Mouse (Mus musculus) lung, embryonic 14.5 days (tissue): ENCODE measurements at regions not wholly inside any gene's neighbourhood (a gene's known extent, or its start where the extent isn't known, plus 50 kb on each side); places are given as distances from the start of the nearest gene placed in this dataset.

ENCODE experiments used
- ATAC-seq: fragments of 200-750 bp; cut with Nextera tagmentation; 2 replicates; pipeline ENCODE4 v1.8.0; 2017; ENCODE audit warnings: mild to moderate bottlenecking, moderate TSS enrichment, moderate library complexity; ENCODE audit not compliant: insufficient read depth
- DNase-seq: peaks from one replicate; pipeline ENCODE4 v3.0.0-alpha.2; 2015
- H3K27ac ChIP-seq: fragments of 300-500 bp; sonication (generic); 2 replicates; pipeline ENCODE4 v1.5.1; 2014; ENCODE audit warnings: low read depth, mild to moderate bottlenecking, moderate library complexity
- H3K27me3 ChIP-seq: fragments of 300-500 bp; sonication (generic); 2 replicates; pipeline ENCODE4 v1.6.1; 2014; ENCODE audit warnings: low read length, control low read depth; ENCODE audit not compliant: insufficient read depth
- H3K36me3 ChIP-seq: fragments of 300-500 bp; sonication (generic); 2 replicates; pipeline ENCODE4 v1.6.1; 2014; ENCODE audit warnings: control low read depth; ENCODE audit not compliant: insufficient read depth
- H3K4me1 ChIP-seq: fragments of 300-500 bp; sonication (generic); 2 replicates; pipeline ENCODE4 v1.6.1; 2014; ENCODE audit warnings: antibody characterized with exemption, control low read depth; ENCODE audit not compliant: insufficient read depth
- H3K4me2 ChIP-seq: fragments of 300-500 bp; sonication (generic); 2 replicates; pipeline ENCODE4 v1.6.1; 2014; ENCODE audit warnings: mild to moderate bottlenecking
- H3K4me3 ChIP-seq: fragments of 300-500 bp; sonication (generic); 2 replicates; pipeline ENCODE4 v1.5.1; 2014; ENCODE audit warnings: low read depth, low read length
- H3K9ac ChIP-seq: fragments of 300-500 bp; sonication (generic); 2 replicates; pipeline ENCODE4 v1.6.1; 2014
- H3K9me3 ChIP-seq: fragments of 300-500 bp; sonication (generic); 2 replicates; pipeline ENCODE4 v1.6.1; 2016; ENCODE audit warnings: low read depth, low read length, control low read depth
- CTCF ChIP-seq: IDR thresholded peaks from 2 replicates; pipeline ENCODE4 v1.5.1; 2016; ENCODE audit warnings: antibody characterized with exemption, low read depth
- WGBS: fragments of 180-500 bp; shearing (Covaris S2); extraction: QIAGEN DNeasy Blood & Tissue Kit; methylation state at CpG from one replicate; pipeline ENCODE4 v1.1.7; 2014; 5-methylcytosine and 5-hydroxymethylcytosine counted together

DNA sequence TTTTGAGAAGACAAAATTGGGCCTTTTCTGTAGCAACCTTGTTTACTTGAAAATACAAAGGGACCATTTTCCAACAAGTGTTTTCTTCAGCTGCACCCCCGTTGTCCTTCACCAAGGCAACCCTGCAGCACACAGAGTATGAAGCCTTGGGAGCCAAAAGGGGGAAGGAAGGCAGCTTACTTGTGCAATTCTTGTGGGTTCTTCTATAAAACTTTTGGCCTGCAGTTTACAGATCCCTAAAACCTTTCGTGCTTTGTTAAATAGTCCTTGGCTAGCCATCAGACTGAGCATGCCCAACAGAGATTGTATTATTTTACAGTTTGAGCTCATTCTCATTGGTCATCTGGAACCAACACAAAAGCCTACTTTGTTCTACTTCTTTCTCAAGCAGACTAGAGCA lies 140.6 kb upstream of the H2al1a start:
- no peaks in the 10 kb centered on the region for H3K9me3 ChIP-seq
- ATAC-seq (no peak), DNase-seq (no peak)
- WGBS, result 63% methylated on average over 2 of the region's 2 CpGs
- no peak overlapping the region for H3K4me3 ChIP-seq
- H3K27ac ChIP-seq, result no peak overlapping the region
- H3K9ac ChIP-seq, result no peak overlapping the region
- no peaks in the 10 kb centered on the region for H3K36me3 ChIP-seq
- no peak overlapping the region for H3K4me2 ChIP-seq
- TF ChIP-seq CTCF, result no peak
- H3K27me3 ChIP-seq, result no peaks in the 10 kb centered on the region
- H3K4me1 ChIP-seq, result no peaks in the 10 kb centered on the region

GRCm38 (mm10) chrX:11170416-11170815 lies 128.6 kb upstream of the H2al1a start:
- no peak for TF ChIP-seq CTCF
- DNase-seq (peak; percentile 1), ATAC-seq (no peak)
- H3K36me3 ChIP-seq, result no peaks in the 10 kb centered on the region
- no peak overlapping the region for H3K27ac ChIP-seq
- no peak overlapping the region for H3K4me3 ChIP-seq
- H3K9ac ChIP-seq, result no peak overlapping the region
- no peaks in the 10 kb centered on the region for H3K9me3 ChIP-seq
- H3K27me3 ChIP-seq, result no peaks in the 10 kb centered on the region
- H3K4me2 ChIP-seq, result no peak overlapping the region
- 62% methylated on average over 3 of the region's 3 CpGs for WGBS
- H3K4me1 ChIP-seq, result no peaks in the 10 kb centered on the region

- Histone ChIP-seq H3K27ac (no peak overlapping the region), H3K27me3 (no peaks in the 10 kb centered on the region), H3K4me2 (no peak overlapping the region), H3K4me3 (no peak overlapping the region), H3K9me3 (no peaks in the 10 kb centered on the region), H3K9ac (no peak overlapping the region), H3K36me3 (no peaks in the 10 kb centered on the region), H3K4me1 (no peaks in the 10 kb centered on the region)
- DNase-seq (no peak), ATAC-seq (no peak)
- no peak for TF ChIP-seq CTCF
- 55% methylated on average over 7 of the region's 7 CpGs for WGBS
Observed at GRCm38 (mm10) chrX:11180194-11180816, 118.8 kb upstream of the H2al1a start.

DNA sequence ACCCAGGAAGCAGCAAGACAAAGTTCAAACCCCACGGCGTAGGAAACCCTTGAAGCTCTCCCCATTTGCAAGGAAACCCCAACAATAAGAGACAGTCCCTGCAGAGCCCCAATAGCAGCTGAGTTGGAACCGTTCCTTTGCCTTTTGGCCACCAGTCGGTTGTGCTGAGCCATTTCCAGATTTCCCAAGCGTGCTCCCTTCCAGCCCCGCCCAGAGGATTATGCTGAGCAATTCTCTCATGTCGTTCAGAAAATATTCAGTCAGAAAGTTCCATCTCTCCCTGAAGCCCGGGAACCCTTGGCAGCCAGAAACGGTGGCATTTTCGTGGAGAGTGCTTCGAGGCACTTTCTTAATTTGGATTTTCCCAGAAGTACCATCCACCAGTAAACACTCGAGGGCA lies 117.2 kb upstream of the H2al1a start:
- Histone ChIP-seq H3K9me3 (no peaks in the 10 kb centered on the region), H3K4me1 (no peaks in the 10 kb centered on the region), H3K27me3 (no peaks in the 10 kb centered on the region), H3K27ac (no peak overlapping the region), H3K9ac (no peak overlapping the region), H3K4me3 (no peak overlapping the region), H3K36me3 (no peaks in the 10 kb centered on the region), H3K4me2 (no peak overlapping the region)
- 66% methylated on average over 12 of the region's 12 CpGs for WGBS
- TF ChIP-seq CTCF, result no peak
- ATAC-seq (no peak), DNase-seq (no peak)

DNA sequence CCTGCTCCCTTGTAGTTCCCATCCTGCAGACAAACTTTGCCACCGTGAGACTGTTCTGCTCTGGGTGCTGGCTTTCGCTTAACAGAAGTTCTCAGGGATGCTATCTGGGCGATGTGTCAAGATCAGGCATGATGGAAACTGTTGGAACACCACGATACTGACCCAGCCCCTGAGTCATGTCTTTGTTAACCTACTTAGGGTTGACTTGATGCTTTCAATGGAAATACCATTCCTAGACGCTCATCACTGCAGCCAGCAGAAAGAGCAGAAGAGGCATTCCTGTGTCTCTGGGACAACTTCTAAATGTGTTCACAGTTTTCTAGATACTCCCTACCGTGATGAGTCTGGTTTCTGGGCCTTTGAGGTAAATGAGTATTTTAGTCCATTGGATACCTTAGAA lies 108.2 kb upstream of the H2al1a start:
- DNase-seq, result no peak
- Histone ChIP-seq H3K4me2 (no peak overlapping the region), H3K4me3 (no peak overlapping the region), H3K4me1 (no peaks in the 10 kb centered on the region), H3K9me3 (no peaks in the 10 kb centered on the region), H3K27ac (no peak overlapping the region), H3K9ac (no peak overlapping the region), H3K36me3 (no peaks in the 10 kb centered on the region), H3K27me3 (no peaks in the 10 kb centered on the region)
- WGBS, result 79% methylated on average over 6 of the region's 6 CpGs
- no peak for TF ChIP-seq CTCF
- no peak for ATAC-seq

GRCm38 (mm10) chrX:11204135-11204534 lies 94.9 kb upstream of the H2al1a start:
- Histone ChIP-seq H3K9ac (no peak overlapping the region), H3K27me3 (no peaks in the 10 kb centered on the region), H3K36me3 (no peaks in the 10 kb centered on the region), H3K4me1 (no peaks in the 10 kb centered on the region), H3K4me3 (no peak overlapping the region), H3K27ac (no peak overlapping the region), H3K4me2 (no peak overlapping the region), H3K9me3 (no peaks in the 10 kb centered on the region)
- ATAC-seq, result no peak
- TF ChIP-seq CTCF, result no peak
- no peak for DNase-seq
- 60% methylated on average over 2 of the region's 2 CpGs for WGBS

- TF ChIP-seq CTCF, result no peak
- no peak overlapping the region for H3K4me3 ChIP-seq
- H3K4me2 ChIP-seq, result no peak overlapping the region
- H3K27ac ChIP-seq, result no peak overlapping the region
- no peaks in the 10 kb centered on the region for H3K36me3 ChIP-seq
- DNase-seq, result no peak
- 73% methylated on average over 5 of the region's 5 CpGs for WGBS
- no peak for ATAC-seq
- H3K4me1 ChIP-seq, result no peaks in the 10 kb centered on the region
- no peaks in the 10 kb centered on the region for H3K9me3 ChIP-seq
- H3K27me3 ChIP-seq, result no peaks in the 10 kb centered on the region
- H3K9ac ChIP-seq, result no peak overlapping the region
Observed at GRCm38 (mm10) chrX:11209895-11210294, 89.2 kb upstream of the H2al1a start.

DNA sequence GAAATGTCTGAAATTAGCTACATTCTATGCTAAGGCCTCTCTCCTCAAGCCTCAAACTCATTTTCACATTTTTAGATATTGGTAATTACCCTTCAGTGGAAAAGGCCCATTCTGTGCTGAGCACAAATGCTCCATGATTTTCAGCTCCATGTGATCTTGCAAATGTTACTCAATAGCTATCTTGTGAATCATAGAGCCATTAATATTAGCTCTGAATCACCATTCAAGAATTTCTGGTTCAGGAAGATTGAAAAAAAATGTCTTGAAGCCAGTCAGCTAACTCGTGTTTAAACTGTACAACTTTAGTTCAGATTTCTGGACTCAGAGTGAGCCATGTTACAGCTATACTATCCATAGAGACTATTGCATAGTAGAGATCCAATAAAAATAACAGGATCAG lies 86.2 kb upstream of the H2al1a start:
- WGBS, result 67% methylated on average over 1 of the region's 1 CpGs
- no peak overlapping the region for H3K4me2 ChIP-seq
- H3K4me1 ChIP-seq, result no peaks in the 10 kb centered on the region
- no peak overlapping the region for H3K4me3 ChIP-seq
- no peak overlapping the region for H3K27ac ChIP-seq
- ATAC-seq, result no peak
- no peak for DNase-seq
- TF ChIP-seq CTCF, result no peak
- no peaks in the 10 kb centered on the region for H3K27me3 ChIP-seq
- no peaks in the 10 kb centered on the region for H3K9me3 ChIP-seq
- H3K9ac ChIP-seq, result no peak overlapping the region
- no peaks in the 10 kb centered on the region for H3K36me3 ChIP-seq
